Mouse (Mus musculus) lung, postnatal 0 days (tissue): ENCODE measurements around the gene St6galnac3. TPM values are rescaled to one million over a fixed set of nuclear protein-coding genes. Genes with fewer than 3 reads are reported as not detected.

Source experiments
- ATAC-seq: fragments of 200-750 bp; cut with Nextera tagmentation; 2 replicates; pipeline ENCODE4 v1.8.0; 2017; ENCODE audit warnings: moderate library complexity
- DNase-seq: peaks from one replicate; pipeline ENCODE4 v3.0.0-alpha.2; 2016; ENCODE audit warnings: low spot score
- H3K27ac ChIP-seq: fragments of 300-500 bp; sonication (generic); 2 replicates; pipeline ENCODE4 v1.5.1; 2014; ENCODE audit warnings: antibody characterized with exemption, mild to moderate bottlenecking, low read length, mixed read lengths
- H3K27me3 ChIP-seq: fragments of 300-500 bp; sonication (generic); replicated peaks from 2 replicates; pipeline ENCODE4 v1.6.1; 2014; ENCODE audit warnings: low read length, mixed read lengths; ENCODE audit not compliant: insufficient read depth
- H3K36me3 ChIP-seq: fragments of 300-500 bp; sonication (generic); 2 replicates; pipeline ENCODE4 v1.6.1; 2014; ENCODE audit warnings: low read length, mixed read lengths; ENCODE audit not compliant: insufficient read depth
- H3K4me1 ChIP-seq: fragments of 300-500 bp; sonication (generic); 2 replicates; pipeline ENCODE4 v1.6.1; 2014; ENCODE audit warnings: antibody characterized with exemption, low read depth, low read length, mixed read lengths; ENCODE audit not compliant: insufficient read depth
- H3K4me2 ChIP-seq: fragments of 300-500 bp; sonication (generic); replicated peaks from 2 replicates; pipeline ENCODE4 v1.6.1; 2014; ENCODE audit warnings: low read depth, mild to moderate bottlenecking, low read length, moderate library complexity, mixed read lengths
- H3K4me3 ChIP-seq: fragments of 300-500 bp; sonication (generic); 2 replicates; pipeline ENCODE4 v1.5.1; 2014; ENCODE audit warnings: low read depth, low read length
- H3K9ac ChIP-seq: fragments of 300-500 bp; sonication (generic); replicated peaks from 2 replicates; pipeline ENCODE4 v1.6.1; 2014; ENCODE audit warnings: low read depth, mild to moderate bottlenecking
- H3K9me3 ChIP-seq: fragments of 300-500 bp; sonication (generic); 2 replicates; pipeline ENCODE4 v1.6.1; 2016; ENCODE audit warnings: low read length, mixed read lengths
- CTCF ChIP-seq: IDR thresholded peaks from 2 replicates; pipeline ENCODE4 v1.5.1; 2016; ENCODE audit warnings: antibody characterized with exemption, mild to moderate bottlenecking
- EP300 ChIP-seq: IDR thresholded peaks from 2 replicates; pipeline ENCODE4 v1.6.1; 2016; ENCODE audit warnings: antibody characterized with exemption, mild to moderate bottlenecking, control low read depth
- WGBS: fragments of 180-500 bp; shearing (Covaris S2); extraction: QIAGEN DNeasy Blood & Tissue Kit; methylation state at CpG from one replicate; pipeline ENCODE4 v1.1.7; 2014; 5-methylcytosine and 5-hydroxymethylcytosine counted together
- polyA plus RNA-seq: library from polyadenylated mRNA; unstranded; fragments of >200 nt; fragmentation: Nextera tagmentation; extraction: Ambion mirVana; gene quantifications from 2 replicates; pipeline ENCODE4 v1.2.1, GENCODE M21; 2015

The St6galnac3 gene
- polyA plus RNA-seq, 1 experiment from 2014 or later, result 12.9 TPM

DNA sequence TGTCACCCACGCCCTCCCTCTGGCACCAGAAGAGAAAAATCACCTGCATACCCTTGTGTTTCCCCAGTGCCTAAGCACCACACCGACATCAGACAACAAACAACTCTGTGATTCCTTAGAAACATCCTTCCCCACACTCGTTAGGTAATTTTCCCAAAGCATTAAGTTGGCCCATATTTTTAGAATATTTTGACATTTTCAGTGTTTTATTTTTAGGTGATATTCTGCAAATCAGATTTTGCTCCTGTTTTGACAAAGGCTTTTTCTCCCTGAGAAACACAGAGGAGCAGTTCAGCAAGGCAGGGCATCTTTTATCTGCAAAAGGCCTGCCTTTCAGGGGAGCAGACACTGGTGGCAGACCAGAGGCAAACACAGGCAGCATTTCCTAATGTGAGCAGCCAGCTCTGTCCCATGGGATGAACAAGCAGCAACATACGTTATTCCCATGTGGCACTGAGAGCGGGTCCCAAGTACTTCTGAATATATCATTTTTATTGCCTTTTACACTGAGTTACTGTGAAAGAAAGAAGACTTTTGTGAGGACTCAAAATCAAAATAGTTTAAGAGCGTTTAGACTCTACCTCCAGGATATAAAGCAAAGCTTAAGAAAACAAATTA, 199.7 kb downstream of the St6galnac3 start:
- TF ChIP-seq CTCF, result no peak
- no peak for TF ChIP-seq EP300

DNA sequence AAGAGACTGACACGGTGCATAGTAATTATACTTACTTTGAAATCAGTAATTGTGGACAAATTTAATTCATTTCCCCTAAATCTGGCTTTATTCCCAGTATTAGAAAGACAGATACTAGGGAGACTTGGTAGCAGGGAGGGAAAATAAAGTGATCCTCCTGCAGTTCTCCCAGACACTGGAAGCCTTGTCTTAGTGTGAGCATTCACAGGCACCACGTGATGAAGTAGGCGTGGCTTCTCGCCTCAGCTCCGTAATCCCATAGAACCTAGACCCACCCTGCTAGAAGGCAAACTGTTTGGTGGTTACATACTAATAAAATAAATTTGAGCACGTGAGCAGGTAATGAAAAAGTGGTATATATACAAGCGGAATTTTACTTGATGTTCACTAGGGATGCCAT, 208.1 kb downstream of the St6galnac3 start:
- no peak for ATAC-seq

More for the DNA sequence above, 199.7 kb downstream of the St6galnac3 start:
- no peak overlapping the region for H3K27ac ChIP-seq
- H3K4me3 ChIP-seq, result no peak overlapping the region
- H3K4me1 ChIP-seq, result no peaks in the 10 kb centered on the region
- no peaks in the 10 kb centered on the region for H3K36me3 ChIP-seq
- 79% methylated on average over 6 of the region's 6 CpGs for WGBS
- H3K9me3 ChIP-seq, result no peaks in the 10 kb centered on the region
- no peak overlapping the region for H3K4me2 ChIP-seq
- DNase-seq (no peak), ATAC-seq (no peak)
- no peak overlapping the region for H3K9ac ChIP-seq
- no peaks in the 10 kb centered on the region for H3K27me3 ChIP-seq

DNA sequence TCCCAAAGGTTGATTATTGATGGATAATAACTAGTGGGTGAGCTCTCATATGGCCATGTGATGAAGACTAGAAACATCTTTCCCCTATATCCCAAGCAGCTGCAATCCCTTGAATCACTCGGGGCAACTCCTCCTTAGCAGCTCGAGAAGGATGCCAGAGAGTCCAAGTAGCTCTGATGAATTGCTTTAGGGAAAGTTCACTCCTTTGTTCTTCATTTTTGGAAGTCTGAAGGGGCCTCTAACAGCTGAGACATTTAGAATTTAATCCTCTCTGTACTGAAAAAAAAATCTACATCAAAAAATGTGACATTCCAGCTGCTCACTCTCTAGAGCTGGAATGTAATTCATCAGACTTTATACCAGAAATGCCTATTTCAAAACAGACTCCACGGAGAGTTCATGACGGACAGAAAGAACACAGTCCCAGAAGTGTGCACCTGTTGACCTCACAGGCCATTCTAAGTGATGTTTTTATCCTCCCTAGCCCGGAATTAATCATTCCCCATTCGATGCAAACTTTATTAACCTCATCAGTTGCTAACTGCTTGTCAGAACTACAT, 211.4 kb downstream of the St6galnac3 start:
- Histone ChIP-seq H3K9me3 (no peaks in the 10 kb centered on the region), H3K9ac (no peak overlapping the region), H3K4me3 (no peak overlapping the region), H3K4me1 (no peaks in the 10 kb centered on the region), H3K27me3 (no peaks in the 10 kb centered on the region), H3K27ac (no peak overlapping the region), H3K36me3 (no peaks in the 10 kb centered on the region), H3K4me2 (no peak overlapping the region)
- ATAC-seq (peak; percentile 56; the same call in 1 of the 2 replicates), DNase-seq (peak; percentile 69)
- 44% methylated on average over 6 of the region's 6 CpGs for WGBS
- TF ChIP-seq CTCF (no peak), EP300 (0 out of 2 replicates have a peak, but pooled peaks have one; percentile 25)

More for the DNA sequence above, 208.1 kb downstream of the St6galnac3 start:
- no peak for DNase-seq
- no peak for TF ChIP-seq CTCF
- TF ChIP-seq EP300, result no peak
- Histone ChIP-seq H3K9ac (no peak overlapping the region), H3K4me2 (no peak overlapping the region), H3K27ac (no peak overlapping the region), H3K4me1 (no peaks in the 10 kb centered on the region), H3K4me3 (no peak overlapping the region), H3K36me3 (no peaks in the 10 kb centered on the region), H3K27me3 (no peaks in the 10 kb centered on the region), H3K9me3 (no peaks in the 10 kb centered on the region)
- WGBS, result 84% methylated on average over 7 of the region's 7 CpGs

DNA sequence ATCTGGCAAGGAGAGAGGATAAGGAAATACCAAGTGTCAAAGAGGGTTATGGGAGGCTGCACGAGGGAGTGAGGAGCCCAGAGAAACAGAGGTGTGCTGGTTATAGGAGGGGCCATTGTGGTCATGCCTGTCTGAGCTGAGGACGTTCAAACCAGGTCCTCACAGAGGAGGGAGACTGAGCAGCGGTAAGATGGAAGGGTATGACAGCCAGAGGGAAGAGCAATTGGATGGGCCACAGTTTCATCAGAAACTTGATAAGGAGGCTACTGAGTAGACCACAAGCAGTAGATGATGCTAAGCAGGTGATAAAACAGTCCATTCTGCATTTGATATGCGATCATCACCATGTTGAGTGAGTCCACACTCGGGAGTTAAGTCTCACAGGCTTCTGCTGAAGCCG, 212.4 kb downstream of the St6galnac3 start:
- no peak overlapping the region for H3K4me3 ChIP-seq
- no peak overlapping the region for H3K9ac ChIP-seq
- DNase-seq, result no peak
- H3K27ac ChIP-seq, result no peak overlapping the region
- 73% methylated on average over 6 of the region's 6 CpGs for WGBS
- no peaks in the 10 kb centered on the region for H3K9me3 ChIP-seq
- H3K27me3 ChIP-seq, result no peaks in the 10 kb centered on the region
- no peaks in the 10 kb centered on the region for H3K4me1 ChIP-seq
- H3K4me2 ChIP-seq, result no peak overlapping the region
- TF ChIP-seq CTCF (no peak), EP300 (no peak)
- ATAC-seq, result no peak
- no peaks in the 10 kb centered on the region for H3K36me3 ChIP-seq

DNA sequence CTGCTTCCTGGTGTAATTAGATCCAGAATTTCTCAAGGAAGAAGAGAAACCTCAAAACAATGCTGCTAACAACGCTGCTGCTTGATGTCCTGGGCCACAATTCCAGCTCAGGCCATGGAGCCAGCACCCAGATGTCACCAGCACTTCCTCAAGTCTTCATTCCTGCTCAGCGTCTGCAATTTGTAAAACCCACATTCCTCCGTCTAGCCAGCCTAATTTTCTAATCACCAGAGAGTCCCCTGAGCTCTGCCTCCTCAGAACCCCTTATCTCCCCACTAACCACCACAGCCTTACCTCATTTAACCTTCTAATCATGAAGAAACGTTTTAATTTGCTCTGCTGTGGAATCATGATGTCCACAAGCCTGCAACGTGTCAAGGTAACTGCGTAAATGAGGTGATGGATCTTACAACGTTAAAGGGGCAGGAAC, 213.8 kb downstream of the St6galnac3 start:
- H3K27me3 ChIP-seq, result no peaks in the 10 kb centered on the region
- H3K4me2 ChIP-seq, result no peak overlapping the region
- no peak overlapping the region for H3K4me3 ChIP-seq
- no peaks in the 10 kb centered on the region for H3K9me3 ChIP-seq
- no peak for TF ChIP-seq CTCF
- no peak for TF ChIP-seq EP300
- DNase-seq (peak; percentile 54), ATAC-seq (peak; percentile 39; the same call in 1 of the 2 replicates)
- H3K9ac ChIP-seq, result no peak overlapping the region
- H3K27ac ChIP-seq, result no peak overlapping the region
- no peaks in the 10 kb centered on the region for H3K36me3 ChIP-seq
- WGBS, result 36% methylated on average over 7 of the region's 7 CpGs
- no peaks in the 10 kb centered on the region for H3K4me1 ChIP-seq

DNA sequence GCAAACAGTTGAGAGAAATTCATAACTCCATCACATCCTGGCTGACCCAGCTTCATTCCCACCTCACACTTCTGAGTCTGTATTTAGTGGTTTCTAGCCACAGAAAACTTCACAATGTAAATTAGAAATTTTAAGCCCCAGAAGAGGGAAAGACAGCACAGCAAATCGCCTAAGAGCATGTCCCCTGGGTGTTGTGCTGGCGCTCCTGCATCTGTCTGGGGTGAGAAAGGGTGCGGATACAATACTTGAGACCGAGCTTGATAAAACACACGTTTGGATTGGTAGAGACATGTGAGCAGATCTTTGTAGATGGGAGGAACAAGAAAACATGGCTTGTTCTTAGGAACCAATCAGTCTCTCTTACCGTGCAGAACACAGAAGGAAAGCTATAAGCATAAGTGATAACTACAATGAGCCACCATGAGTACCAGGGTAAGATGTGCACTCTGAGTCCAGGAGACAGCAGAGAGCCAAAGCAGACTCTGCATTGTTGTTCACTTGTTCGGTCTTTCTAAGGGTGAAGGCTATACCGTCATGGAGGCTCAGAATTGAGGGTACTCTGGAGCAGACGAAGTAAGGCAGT, 214.8 kb downstream of the St6galnac3 start:
- WGBS, result 84% methylated on average over 9 of the region's 9 CpGs
- no peaks in the 10 kb centered on the region for H3K4me1 ChIP-seq
- no peaks in the 10 kb centered on the region for H3K9me3 ChIP-seq
- H3K9ac ChIP-seq, result no peak overlapping the region
- no peak for DNase-seq
- TF ChIP-seq CTCF (no peak), EP300 (no peak)
- H3K36me3 ChIP-seq, result no peaks in the 10 kb centered on the region
- ATAC-seq, result no peak
- no peak overlapping the region for H3K27ac ChIP-seq
- no peak overlapping the region for H3K4me3 ChIP-seq
- no peak overlapping the region for H3K4me2 ChIP-seq
- H3K27me3 ChIP-seq, result no peaks in the 10 kb centered on the region
